ENCODE assay signal across 14 mouse cellular contexts in the genomic region with DNA sequence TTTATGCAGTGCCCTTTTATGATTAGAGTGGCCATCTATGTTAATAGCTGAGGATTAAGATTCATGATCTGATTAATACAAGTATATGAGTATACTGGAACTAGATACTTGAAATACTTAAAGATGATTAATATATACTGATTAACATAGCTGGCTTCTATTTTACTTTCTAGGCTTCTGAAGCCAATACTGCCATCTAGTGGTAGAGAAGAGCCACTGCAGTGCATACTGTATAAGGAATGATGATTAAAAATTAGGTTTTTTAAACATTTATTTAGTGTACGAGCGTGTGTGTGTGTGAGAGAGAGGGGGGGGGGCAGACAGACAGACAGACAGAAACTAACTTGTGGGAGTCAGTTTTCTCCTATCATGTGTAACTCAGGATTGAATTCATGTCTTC. TPM values are rescaled to one million over a fixed set of nuclear protein-coding genes. Genes with fewer than 3 reads are reported as not detected.
DNase-seq lines count a peak whose midpoint lies in the region; ATAC-seq and TF ChIP-seq lines count a peak whose summit lies in the region.
"Had no signal": no experiment of that assay in that cellular context is flagged by ENCODE, and none has a peak within 500 bp of the region (broad histone marks: within the 10 kb centered on the region; RNA-seq: fewer than 3 reads in every experiment).

No protein-coding gene starts in this region.

- no peaks in the 10 kb centered on the region for H3K4me1 ChIP-seq in forebrain, postnatal 0 days (ENCODE audit: insufficient read depth)
- H3K4me1 ChIP-seq in forebrain, embryonic 10.5 days = no peaks in the 10 kb centered on the region
- H3K4me1 ChIP-seq in lung, embryonic 14.5 days (ENCODE audit: insufficient read depth) = no peaks in the 10 kb centered on the region
- H3K4me1 ChIP-seq: limb, embryonic 15.5 days; neural tube, embryonic 12.5 days had no signal

- 45% methylated on average over 2 of the region's 2 CpGs for WGBS in forebrain, postnatal 0 days
- 66% methylated on average over 2 of the region's 2 CpGs for WGBS in forebrain, embryonic 10.5 days
- 33% methylated on average over 2 of the region's 2 CpGs for WGBS in lung, embryonic 14.5 days

- H3K36me3 ChIP-seq in forebrain, postnatal 0 days (ENCODE audit: insufficient read depth) = no peaks in the 10 kb centered on the region
- peaks cover 46% of the 10 kb centered on the region for H3K36me3 ChIP-seq in forebrain, embryonic 10.5 days (replicated peaks)
- 0 out of 2 replicates have a peak, but pooled peaks cover 3% of the 10 kb centered on the region for H3K36me3 ChIP-seq in lung, embryonic 14.5 days (ENCODE audit: insufficient read depth)
- H3K36me3 ChIP-seq: limb, embryonic 15.5 days; neural tube, embryonic 12.5 days had no signal

- H3K27me3 ChIP-seq in forebrain, postnatal 0 days (ENCODE audit: insufficient read depth, low read length) = no peaks in the 10 kb centered on the region
- no peaks in the 10 kb centered on the region for H3K27me3 ChIP-seq in forebrain, embryonic 10.5 days (ENCODE audit: poor library complexity, severe bottlenecking)
- H3K27me3 ChIP-seq in lung, embryonic 14.5 days (ENCODE audit: insufficient read depth, low read length) = no peaks in the 10 kb centered on the region
- H3K27me3 ChIP-seq: limb, embryonic 15.5 days; neural tube, embryonic 12.5 days had no signal

- H3K9ac ChIP-seq in forebrain, postnatal 0 days = no peak overlapping the region
- H3K9ac ChIP-seq in lung, embryonic 14.5 days = no peak overlapping the region
- H3K9ac ChIP-seq: limb, embryonic 15.5 days; neural tube, embryonic 12.5 days had no signal

- H3K9me3 ChIP-seq in forebrain, postnatal 0 days (ENCODE audit: low read length) = no peaks in the 10 kb centered on the region
- no peaks in the 10 kb centered on the region for H3K9me3 ChIP-seq in forebrain, embryonic 10.5 days
- no peaks in the 10 kb centered on the region for H3K9me3 ChIP-seq in lung, embryonic 14.5 days (ENCODE audit: low read depth, low read length)
- H3K9me3 ChIP-seq: limb, embryonic 15.5 days; neural tube, embryonic 12.5 days had no signal

- TF ChIP-seq CTCF in forebrain, postnatal 0 days (IDR thresholded peaks at IDR 0.05; ENCODE audit: low read depth) = peak; percentile 74
- TF ChIP-seq CTCF in lung, embryonic 14.5 days (IDR thresholded peaks at IDR 0.05; ENCODE audit: low read depth) = peak; percentile 73

- ATAC-seq in forebrain, postnatal 0 days = peak; percentile 25; the same call in 1 of the 2 replicates
- ATAC-seq in lung, embryonic 14.5 days (ENCODE audit: insufficient read depth) = no peak
- ATAC-seq in activated CD4-positive, CD25-positive, alpha-beta regulatory T cell, adult 4 months = peak; percentile 70

- H3K4me3 ChIP-seq in forebrain, postnatal 0 days (ENCODE audit: low read depth, low read length) = no peak overlapping the region
- H3K4me3 ChIP-seq in forebrain, embryonic 10.5 days = no peak overlapping the region
- H3K4me3 ChIP-seq in lung, embryonic 14.5 days (ENCODE audit: low read depth, low read length) = no peak overlapping the region
- H3K4me3 ChIP-seq: erythroblast, embryonic 14.5 days; limb, embryonic 15.5 days; neural tube, embryonic 12.5 days had no signal

- H3K27ac ChIP-seq in forebrain, postnatal 0 days (ENCODE audit: low read depth, low read length) = no peak overlapping the region
- no peak overlapping the region for H3K27ac ChIP-seq in forebrain, embryonic 10.5 days
- no peak overlapping the region for H3K27ac ChIP-seq in lung, embryonic 14.5 days (ENCODE audit: low read depth)
- H3K27ac ChIP-seq: limb, embryonic 15.5 days; neural tube, embryonic 12.5 days had no signal

- DNase-seq in forebrain, postnatal 0 days = peak; percentile 36
- no peak for DNase-seq in forebrain, embryonic 10.5 days (ENCODE audit: extremely low spot score, low spot score)
- peak; percentile 68 for DNase-seq in lung, embryonic 14.5 days
- no peak for DNase-seq in lung, postnatal 4 days
- DNase-seq in retina, embryonic 14.5 days (ENCODE audit: low spot score) = peak; percentile 64
- DNase-seq in frontal cortex, postnatal 36 days (ENCODE audit: low spot score in 2 of 2) = no peak
- DNase-seq in adipocyte (ENCODE audit: low spot score) = no peak
- DNase-seq: adrenal gland, postnatal 36 days; cerebellum, adult 11-12 months; right cerebral cortex, postnatal 4 days had no signal

- no peak overlapping the region for H3K4me2 ChIP-seq in forebrain, postnatal 0 days (ENCODE audit: low read depth)
- H3K4me2 ChIP-seq in lung, embryonic 14.5 days = no peak overlapping the region
- H3K4me2 ChIP-seq: limb, embryonic 15.5 days; neural tube, embryonic 12.5 days had no signal

RNA-seq across cellular contexts. Expression of gene Phf6, which starts 22.4 kb away (rescaled TPM):
- total RNA-seq in forebrain, postnatal 0 days (2014; rRNA removed) = 48.7 and 54.6 TPM in 2 replicates
- polyA plus RNA-seq in forebrain, postnatal 0 days (2015; fragmentation: Nextera tagmentation; extraction: Ambion mirVana) = 38.3 and 43.7 TPM in 2 replicates
- 104 and 108 TPM in 2 replicates for polyA plus RNA-seq in forebrain, embryonic 10.5 days (2016; fragmentation: Nextera tagmentation; extraction: Ambion mirVana)
- polyA plus RNA-seq in lung, embryonic 14.5 days (2014; fragmentation: Nextera tagmentation; extraction: Ambion mirVana) = 55.1 and 56.5 TPM in 2 replicates
- 10 to 100 TPM; 45.6 to 47.7 TPM for polyA plus RNA-seq in activated CD4-positive, CD25-positive, alpha-beta regulatory T cell, adult 4 months (2017; shearing (Covaris generic))

RNA-seq across cellular contexts. Expression of gene Hprt, which starts 53.4 kb away (rescaled TPM):
- 59.0 and 66.2 TPM in 2 replicates for total RNA-seq in forebrain, postnatal 0 days (2014; rRNA removed)
- 162 and 177 TPM in 2 replicates for polyA plus RNA-seq in forebrain, postnatal 0 days (2015; fragmentation: Nextera tagmentation; extraction: Ambion mirVana)
- 119 and 122 TPM in 2 replicates for polyA plus RNA-seq in forebrain, embryonic 10.5 days (2016; fragmentation: Nextera tagmentation; extraction: Ambion mirVana)
- 157 and 176 TPM in 2 replicates for polyA plus RNA-seq in lung, embryonic 14.5 days (2014; fragmentation: Nextera tagmentation; extraction: Ambion mirVana)
- 100 to 1,000 TPM; 304 to 326 TPM for polyA plus RNA-seq in activated CD4-positive, CD25-positive, alpha-beta regulatory T cell, adult 4 months (2017; shearing (Covaris generic))

Comparison
In these comparisons a context has a peak if more than half of its experiments do, and no peak if none do; other contexts are left out.
1. DNase-seq: peak in forebrain, postnatal 0 days (single experiment), lung, embryonic 14.5 days (single experiment) and retina, embryonic 14.5 days (single experiment); none in forebrain, embryonic 10.5 days (single experiment), lung, postnatal 4 days (0 of 2), frontal cortex, postnatal 36 days (0 of 2) and adipocyte (single experiment).